Mouse (Mus musculus): ENCODE measurements around the gene Xrcc2.

- TF ChIP-seq FLI1 (IDR thresholded peaks at IDR 0.05; ENCODE audit: low read length) (no peak), GATA1 (IDR thresholded peaks at IDR 0.05; ENCODE audit: borderline replicate concordance, low read length) (no peak)
Observed at GRCm38 (mm10) chr5:25695786-25696185, 9.8 kb downstream of the Xrcc2 start.

Measured in megakaryocyte, embryonic 14.5 days (primary cell).